Mouse (Mus musculus) myocyte (in vitro differentiated cells): ENCODE results near the gene Washc4.

Experiments used
- CEBPB ChIP-seq: IDR thresholded peaks from 2 replicates; pipeline ENCODE4 v1.6.1; 2011; ENCODE audit warnings: mild to moderate bottlenecking, moderate library complexity; ENCODE audit not compliant: poor library complexity, insufficient read depth, severe bottlenecking
- POLR2A ChIP-seq: IDR thresholded peaks from one replicate; pipeline ENCODE4 v1.6.1; 2011; ENCODE audit warnings: low read depth, mild to moderate bottlenecking, control low read depth, moderate library complexity; ENCODE audit not compliant: insufficient read length
- POLR2AphosphoS2 ChIP-seq: IDR thresholded peaks from one replicate; pipeline ENCODE4 v1.6.1; 2011; ENCODE audit warnings: low read depth, control low read depth; ENCODE audit not compliant: insufficient read length
- SRF ChIP-seq: IDR thresholded peaks from one replicate; pipeline ENCODE4 v1.6.1; 2011; ENCODE audit warnings: low read depth; ENCODE audit not compliant: control insufficient read depth, insufficient read length
- TCF12 ChIP-seq: IDR thresholded peaks from one replicate; pipeline ENCODE4 v1.6.1; 2011; ENCODE audit warnings: mild to moderate bottlenecking, control low read depth; ENCODE audit not compliant: poor library complexity, insufficient read depth, severe bottlenecking
- USF1 ChIP-seq: IDR thresholded peaks from one replicate; pipeline ENCODE4 v1.6.1; 2011; ENCODE audit warnings: low read depth, mild to moderate bottlenecking, control low read depth, moderate library complexity

- TF ChIP-seq POLR2A: no peak
- no peak for TF ChIP-seq CEBPB
- no peak for TF ChIP-seq POLR2AphosphoS2
- no peak for TF ChIP-seq SRF
- TF ChIP-seq TCF12: no peak
- TF ChIP-seq USF1: no peak
These were observed 90.9 kb downstream of the Washc4 start for GRCm38 (mm10) chr10:83634461-83634860.
